Mouse (Mus musculus) MEL (cell line): ENCODE data around the gene Tmem86a.
A peak's percentile ranks its signal among the peaks of the same experiment; 100 is the strongest.

Source experiments
- EP300 ChIP-seq, 2 experiments: IDR thresholded peaks; 2 replicates each; pipeline ENCODE4 v1.6.1; 2011; ENCODE audit warnings: improper control_type of control experiment in 2 of 2, low read length in 2 of 2, low read depth in 1 of 2, mild to moderate bottlenecking in 1 of 2
- MAFK ChIP-seq: IDR thresholded peaks from 2 replicates; pipeline ENCODE4 v1.6.1; 2011; ENCODE audit warnings: low read depth, mild to moderate bottlenecking, low read length, improper control_type of control experiment, borderline replicate concordance

DNA sequence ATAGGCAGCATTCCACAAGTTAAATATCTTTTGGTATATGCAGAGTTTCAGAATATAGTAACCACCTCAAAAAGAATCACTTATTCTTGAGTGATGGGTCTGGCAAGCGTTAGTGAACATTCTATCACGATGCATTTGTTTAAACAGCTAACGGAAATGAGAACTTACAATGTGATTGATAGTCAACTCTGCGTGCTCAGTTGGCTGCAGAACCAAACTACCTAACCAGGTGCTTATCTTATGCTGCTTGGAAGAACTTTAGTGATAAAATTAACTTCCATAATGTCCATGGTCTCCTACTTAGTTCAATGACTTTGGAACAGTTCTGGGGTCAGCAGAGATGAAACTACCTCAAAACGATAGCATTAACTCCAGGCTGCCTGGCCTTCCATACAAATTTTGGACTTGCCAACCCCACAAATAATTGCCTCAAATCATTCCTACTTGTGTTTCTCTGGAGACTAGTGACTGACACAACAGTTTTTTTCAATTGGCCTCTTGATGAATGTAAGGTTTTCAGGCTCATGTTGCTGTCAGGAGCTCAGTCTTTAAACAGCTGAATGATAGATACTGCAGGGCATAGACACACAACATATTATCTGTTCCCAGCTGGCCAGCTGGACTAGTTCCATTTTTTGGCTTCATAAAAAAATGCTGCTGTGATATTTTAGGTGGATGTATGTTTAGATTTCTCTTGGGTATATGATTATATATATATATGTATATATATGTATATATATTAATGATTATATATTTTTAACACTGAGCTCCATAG, 49.1 kb upstream of the Tmem86a start:
- TF ChIP-seq MAFK, result no peak
- TF ChIP-seq EP300 (IDR thresholded peaks at IDR 0.05; ENCODE audit: low read depth in 1 of 2, low read length in 2 of 2), result peak; percentile 75 to 79
